Mouse (Mus musculus) G1E (cell line): ENCODE results near the gene Il15. TPM values are rescaled to one million over a fixed set of nuclear protein-coding genes. Genes with fewer than 3 reads are reported as not detected.

Source experiments
- ATAC-seq: 2 replicates; pipeline ENCODE4 v1.8.0; 2016; ENCODE audit warnings: mild to moderate bottlenecking; ENCODE audit not compliant: insufficient number of reproducible peaks, poor library complexity, low FRiP score, severe bottlenecking; ENCODE audit errors: extremely low read depth
- DNase-seq: peaks from one replicate; pipeline ENCODE4 v3.0.0; 2012; ENCODE audit warnings: low spot score
- H3K27me3 ChIP-seq: 2 replicates; pipeline ENCODE4 v1.6.1; 2012; ENCODE audit warnings: mild to moderate bottlenecking, low read length, inconsistent platforms; ENCODE audit not compliant: insufficient read depth
- H3K36me3 ChIP-seq: replicated peaks from 2 replicates; pipeline ENCODE3; 2012; ENCODE audit warnings: mild to moderate bottlenecking, inconsistent platforms
- H3K4me1 ChIP-seq: 2 replicates; pipeline ENCODE4 v1.6.1; 2012; ENCODE audit warnings: low read depth, low read length, inconsistent platforms, mixed read lengths; ENCODE audit not compliant: insufficient read depth
- H3K4me3 ChIP-seq: 2 replicates; pipeline ENCODE4 v1.5.1; 2012; ENCODE audit warnings: low read depth, mild to moderate bottlenecking, inconsistent platforms, low read length, moderate library complexity, mixed read lengths
- H3K9me3 ChIP-seq: replicated peaks from 2 replicates; pipeline ENCODE4 v1.6.1; 2012; ENCODE audit warnings: inconsistent platforms
- CTCF ChIP-seq: IDR thresholded peaks from 2 replicates; pipeline ENCODE4 v1.5.1; 2012; ENCODE audit warnings: low read depth, low read length, inconsistent platforms, mixed read lengths
- GATA1 ChIP-seq: IDR thresholded peaks from 2 replicates; pipeline ENCODE4 v1.6.1; 2012; ENCODE audit warnings: borderline replicate concordance, low read length, inconsistent platforms, mixed read lengths
- GATA2 ChIP-seq: IDR thresholded peaks from 2 replicates; pipeline ENCODE4 v1.6.1; 2012; ENCODE audit warnings: low read depth, low read length, inconsistent platforms, borderline replicate concordance
- POLR2AphosphoS5 ChIP-seq: IDR thresholded peaks from 2 replicates; pipeline ENCODE4 v1.6.1; 2012; ENCODE audit warnings: low read depth, low read length, inconsistent platforms; ENCODE audit not compliant: insufficient replicate concordance
- TAL1 ChIP-seq: conservative IDR thresholded peaks from 2 replicates; pipeline ENCODE4 v1.6.1; 2012; ENCODE audit warnings: low read depth, low read length, inconsistent platforms, mixed read lengths
- polyA plus RNA-seq: library from polyadenylated mRNA; stranded (reverse); fragments of >175 nt; gene quantifications from 2 replicates; pipeline ENCODE4 v1.2.3, GENCODE M21; 2012
- total RNA-seq, 2 experiments: library from RNA; stranded (forward) in 1 of 2; stranded (reverse) in 1 of 2; fragments of 200-1000 nt in 1 of 2; fragments of >200 nt in 1 of 2; fragmentation: Nextera tagmentation in 1 of 2; gene quantifications; 2 replicates each; pipeline ENCODE4 v1.2.3; 2014 to 2017

The Il15 gene
- total and polyA plus RNA-seq, 3 experiments: 2.6 TPM; not detected in 2

GRCm38 (mm10) chr8:82349299-82349698, 53.7 kb downstream of the Il15 start:
- no peak for TF ChIP-seq GATA1
- no peak for TF ChIP-seq TAL1
- TF ChIP-seq POLR2AphosphoS5: no peak
- TF ChIP-seq CTCF: no peak
- TF ChIP-seq GATA2: no peak
- no peak for DNase-seq
- ATAC-seq: no peak
- H3K4me1 ChIP-seq: peaks cover 11% of the 10 kb centered on the region; the same call in 1 of the 2 replicates
- no peaks in the 10 kb centered on the region for H3K9me3 ChIP-seq
- H3K36me3 ChIP-seq: no peaks in the 10 kb centered on the region
- H3K4me3 ChIP-seq: no peak overlapping the region
- H3K27me3 ChIP-seq: no peaks in the 10 kb centered on the region

GRCm38 (mm10) chr8:82346485-82346884, 56.5 kb downstream of the Il15 start:
- ATAC-seq (no peak), DNase-seq (no peak)
- H3K4me1 ChIP-seq: peaks cover 11% of the 10 kb centered on the region; the same call in 1 of the 2 replicates
- no peaks in the 10 kb centered on the region for H3K9me3 ChIP-seq
- TF ChIP-seq POLR2AphosphoS5 (no peak), CTCF (no peak), TAL1 (no peak), GATA1 (no peak), GATA2 (no peak)
- no peaks in the 10 kb centered on the region for H3K27me3 ChIP-seq
- H3K36me3 ChIP-seq: no peaks in the 10 kb centered on the region
- no peak overlapping the region for H3K4me3 ChIP-seq

GRCm38 (mm10) chr8:82331675-82332234, 71.3 kb downstream of the Il15 start:
- TF ChIP-seq POLR2AphosphoS5 (no peak), TAL1 (no peak), GATA1 (no peak), CTCF (no peak), GATA2 (no peak)
- H3K36me3 ChIP-seq: no peaks in the 10 kb centered on the region
- ATAC-seq: no peak
- H3K4me3 ChIP-seq: no peak overlapping the region
- no peak for DNase-seq
- H3K9me3 ChIP-seq: no peaks in the 10 kb centered on the region
- no peaks in the 10 kb centered on the region for H3K4me1 ChIP-seq
- no peaks in the 10 kb centered on the region for H3K27me3 ChIP-seq

GRCm38 (mm10) chr8:82327986-82328652, 74.9 kb downstream of the Il15 start:
- H3K9me3 ChIP-seq: no peaks in the 10 kb centered on the region
- H3K36me3 ChIP-seq: no peaks in the 10 kb centered on the region
- no peaks in the 10 kb centered on the region for H3K4me1 ChIP-seq
- H3K27me3 ChIP-seq: no peaks in the 10 kb centered on the region
- DNase-seq (no peak), ATAC-seq (no peak)
- H3K4me3 ChIP-seq: no peak overlapping the region
- TF ChIP-seq GATA2 (no peak), CTCF (no peak), POLR2AphosphoS5 (no peak), GATA1 (no peak), TAL1 (no peak)

- ATAC-seq (no peak), DNase-seq (no peak)
- Histone ChIP-seq H3K4me1 (no peaks in the 10 kb centered on the region), H3K36me3 (no peaks in the 10 kb centered on the region), H3K9me3 (no peaks in the 10 kb centered on the region), H3K4me3 (no peak overlapping the region), H3K27me3 (no peaks in the 10 kb centered on the region)
- no peak for TF ChIP-seq CTCF
- TF ChIP-seq GATA2: no peak
- TF ChIP-seq POLR2AphosphoS5: no peak
- no peak for TF ChIP-seq TAL1
- no peak for TF ChIP-seq GATA1
Observed at GRCm38 (mm10) chr8:82326061-82326460, 77.0 kb downstream of the Il15 start.

- H3K4me3 ChIP-seq: no peak overlapping the region
- DNase-seq: no peak
Observed at GRCm38 (mm10) chr8:82325586-82325985, 77.4 kb downstream of the Il15 start.

More at GRCm38 (mm10) chr8:82325586-82325985, 77.4 kb downstream of the Il15 start:
- no peaks in the 10 kb centered on the region for H3K36me3 ChIP-seq
- no peak for ATAC-seq
- no peaks in the 10 kb centered on the region for H3K9me3 ChIP-seq
- H3K4me1 ChIP-seq: no peaks in the 10 kb centered on the region
- no peaks in the 10 kb centered on the region for H3K27me3 ChIP-seq
- TF ChIP-seq TAL1 (no peak), POLR2AphosphoS5 (no peak), CTCF (no peak), GATA2 (no peak), GATA1 (no peak)
